26 mouse cellular contexts compared by ENCODE assay signal in genomic region chr1:189215131-189215530, GRCm38 (mm10).
A peak's percentile ranks its signal among the peaks of the same experiment; 100 is the strongest.
DNase-seq lines count a peak whose midpoint lies in the region; TF ChIP-seq lines count a peak whose summit lies in the region.
"Had no signal": no experiment of that assay in that cellular context is flagged by ENCODE, and none has a peak within 500 bp of the region (broad histone marks: within the 10 kb centered on the region; RNA-seq: fewer than 3 reads in every experiment).

No protein-coding gene starts in this region.

- H3K4me1 ChIP-seq in embryonic fibroblast, embryonic 13.5 days (ENCODE audit: control insufficient read depth, insufficient read depth, low read length) = peaks cover 5% of the 10 kb centered on the region
- H3K4me1 ChIP-seq: forebrain, embryonic 10.5 days; limb, embryonic 12.5 days; liver, embryonic 15.5 days; neural tube, embryonic 12.5 days had no signal

- H3K27ac ChIP-seq in layer of hippocampus, adult 2 months = peak overlapping the region; percentile 36; the same call in 1 of the 2 replicates
- H3K27ac ChIP-seq in embryonic fibroblast, embryonic 13.5 days (ENCODE audit: insufficient read depth, low read length) = peak overlapping the region; percentile 89
- H3K27ac ChIP-seq: forebrain, embryonic 10.5 days; hindbrain, postnatal 0 days; intestine, embryonic 15.5 days; limb, embryonic 12.5 days; liver, embryonic 15.5 days; neural tube, embryonic 12.5 days had no signal

- no peak for TF ChIP-seq CTCF in layer of hippocampus, adult 2 months (conservative IDR thresholded peaks at IDR 0.05)
- no peak for TF ChIP-seq CTCF in embryonic fibroblast, embryonic 13.5 days (IDR thresholded peaks at IDR 0.05; ENCODE audit: borderline replicate concordance, insufficient read depth, low read length)

- no peak overlapping the region for H3K4me3 ChIP-seq in layer of hippocampus, adult 2 months
- no peak overlapping the region for H3K4me3 ChIP-seq in embryonic fibroblast, embryonic 13.5 days (ENCODE audit: insufficient read depth, low read length)
- H3K4me3 ChIP-seq: forebrain, embryonic 10.5 days; forebrain, embryonic 15.5 days; intestine, embryonic 15.5 days; limb, embryonic 12.5 days; liver, embryonic 15.5 days; neural tube, embryonic 12.5 days had no signal

- no peak for DNase-seq in layer of hippocampus, adult 2 months (ENCODE audit: low spot score in 2 of 2)
- no peak for DNase-seq in layer of hippocampus, adult 8-10 months (ENCODE audit: low spot score in 2 of 2)
- peak; percentile 9 for DNase-seq in 416B (ENCODE audit: low read depth)
- peak; percentile 82 for DNase-seq in Muller cell, postnatal 12 days (ENCODE audit: inconsistent ontology term)
- no peak for DNase-seq in gastrocnemius, adult 8-10 months (ENCODE audit: low spot score in 2 of 2)
- DNase-seq in adrenal gland, postnatal 4 days (ENCODE audit: low spot score in 2 of 2) = no peak
- no peak for DNase-seq in right cerebral cortex, postnatal 25 days
- DNase-seq: adrenal gland, postnatal 14 days; cerebellum, adult 18-20 months; cerebellum, postnatal 10 days; gastrocnemius, postnatal 10 days; kidney, adult 2 months; kidney, postnatal 36 days; layer of hippocampus, postnatal 36 days; lung, postnatal 14 days; right cerebral cortex, adult 18-20 months; right cerebral cortex, postnatal 4 days; thymus, postnatal 14 days had no signal

- no peak for TF ChIP-seq POLR2A in embryonic fibroblast, embryonic 13.5 days (IDR thresholded peaks at IDR 0.05; ENCODE audit: low read depth, low read length)

Comparison
In these comparisons a context has a peak if more than half of its experiments do, and no peak if none do; other contexts are left out.
1. DNase-seq: peak in 416B (single experiment) and Muller cell, postnatal 12 days (single experiment); none in layer of hippocampus, adult 2 months (0 of 2), layer of hippocampus, adult 8-10 months (0 of 2), gastrocnemius, adult 8-10 months (0 of 2), adrenal gland, postnatal 4 days (0 of 2) and right cerebral cortex, postnatal 25 days (single experiment).